Mouse (Mus musculus) gastrocnemius, adult 2 months (tissue): ENCODE results near the gene Nans. TPM values are rescaled to one million over a fixed set of nuclear protein-coding genes. Genes with fewer than 3 reads are reported as not detected.

ENCODE experiments used
- DNase-seq: peaks from one replicate; pipeline ENCODE4 v3.0.0; 2022
- H3K27ac ChIP-seq: fragments of 200-600 bp; 2 replicates; pipeline ENCODE4 v1.8.1; 2022; ENCODE audit warnings: mild to moderate bottlenecking
- H3K4me3 ChIP-seq: fragments of 200-600 bp; 2 replicates; pipeline ENCODE4 v1.8.1; 2022; ENCODE audit warnings: mild to moderate bottlenecking, moderate library complexity
- CTCF ChIP-seq: fragments of 200-600 bp; IDR thresholded peaks from 2 replicates; pipeline ENCODE4 v1.8.1; 2022; ENCODE audit warnings: antibody characterized with exemption, mild to moderate bottlenecking, moderate library complexity
- intact Hi-C: fragments of 180-260 bp; cut with DNase I; formaldehyde crosslinking; loops from one replicate; pipeline ENCODE4 v1.15.1; 2025
- long read RNA-seq, 2 experiments: library from polyadenylated mRNA; stranded (forward); transcript quantifications; one replicate each; pipeline ENCODE4 v2.0.0; 2021
- total RNA-seq, 2 experiments: library from RNA; stranded (reverse); gene quantifications; 2 replicates each; pipeline ENCODE4 v1.2.3; 2021

Nans gene
- total RNA-seq, result 10 to 100 TPM; 15.1 to 20.6 TPM
- long read RNA-seq, experiment 1, transcript Nans-201 (6 exons, 2,179 nt), result major isoform, 12 of 13 reads
- long read RNA-seq, experiment 1, partial matches to known transcripts, result 1 of 13 reads
- long read RNA-seq, experiment 1, other reads (novel, unspliced or antisense), result 0 of 13 reads
- long read RNA-seq, experiment 2, transcript Nans-201 (6 exons, 2,179 nt), result major isoform, 16 of 18 reads
- long read RNA-seq, experiment 2, partial matches to known transcripts, result 2 of 18 reads
- long read RNA-seq, experiment 2, other reads (novel, unspliced or antisense), result 0 of 18 reads

- peak; percentile 98 for DNase-seq
- peak within 1 kb of the TSS; percentile 95 for H3K4me3 ChIP-seq
- intact Hi-C loops, result no loop called here
- peak within 1 kb of the TSS; percentile 92 for H3K27ac ChIP-seq
- TF ChIP-seq CTCF, result no peak
Observed at GRCm38 (mm10) chr4:46489028-46489925, at the start of gene Nans. TSS of gene Nans (plus strand) at chr4:46489248.

GRCm38 (mm10) chr4:46442501-46442900 lies 46.5 kb upstream of the Nans start:
- intact Hi-C loops, result no loop called here
- Histone ChIP-seq H3K27ac (no peak overlapping the region), H3K4me3 (no peak overlapping the region)
- no peak for DNase-seq
- no peak for TF ChIP-seq CTCF

GRCm38 (mm10) chr4:46445237-46445945 lies 43.7 kb upstream of the Nans start:
- no peak for DNase-seq
- H3K27ac ChIP-seq, result no peak overlapping the region
- no peak for TF ChIP-seq CTCF
- no peak overlapping the region for H3K4me3 ChIP-seq
- intact Hi-C loops, result no loop called here

GRCm38 (mm10) chr4:46447461-46447860 lies 41.6 kb upstream of the Nans start:
- Histone ChIP-seq H3K4me3 (no peak overlapping the region), H3K27ac (no peak overlapping the region)
- DNase-seq, result no peak
- intact Hi-C loops, result no loop called here
- TF ChIP-seq CTCF, result no peak

GRCm38 (mm10) chr4:46448886-46449285 lies 40.2 kb upstream of the Nans start:
- no peak for DNase-seq
- intact Hi-C loops, result no loop called here
- Histone ChIP-seq H3K4me3 (no peak overlapping the region), H3K27ac (no peak overlapping the region; the same call in 1 of the 2 replicates)
- no peak for TF ChIP-seq CTCF

- Histone ChIP-seq H3K4me3 (peak overlapping the region; percentile 96), H3K27ac (peak overlapping the region; percentile 98)
- DNase-seq, result no peak
- intact Hi-C loops, result loop anchor here (2.0 kb wide), 1 partner anchor 59 kb away; no protein-coding TSS in a partner anchor
- TF ChIP-seq CTCF, result no peak
Observed at GRCm38 (mm10) chr4:46450020-46450518, 39.0 kb upstream of the Nans start.

- DNase-seq, result peak; percentile 96
- intact Hi-C loops, result loop anchor here (2.0 kb wide), 1 partner anchor 60 kb away; no protein-coding TSS in a partner anchor
- TF ChIP-seq CTCF, result peak; percentile 81
- Histone ChIP-seq H3K4me3 (peak within 1 kb of the TSS; percentile 96), H3K27ac (peak within 1 kb of the TSS; percentile 98)
Observed at GRCm38 (mm10) chr4:46450519-46451131, 38.4 kb upstream of the Nans start, which contains the start of gene Anp32b. TSS of gene Anp32b (plus strand) at chr4:46450902.

GRCm38 (mm10) chr4:46451240-46451757 lies 37.7 kb upstream of the Nans start:
- peak overlapping the region; percentile 96 for H3K4me3 ChIP-seq
- TF ChIP-seq CTCF, result no peak
- H3K27ac ChIP-seq, result peak overlapping the region; percentile 98
- intact Hi-C loops, result loop anchor here (2.0 kb wide), 1 partner anchor 60 kb away; no protein-coding TSS in a partner anchor
- DNase-seq, result peak; percentile 86

- H3K4me3 ChIP-seq, result peak overlapping the region; percentile 96
- intact Hi-C loops, result loop anchor here (2.0 kb wide), 2 partner anchors 35 to 61 kb away; no protein-coding TSS in a partner anchor
- H3K27ac ChIP-seq, result peak overlapping the region; percentile 98
- TF ChIP-seq CTCF, result no peak
- DNase-seq, result peak; percentile 89
Observed at GRCm38 (mm10) chr4:46451758-46452480, 37.1 kb upstream of the Nans start.

- Histone ChIP-seq H3K27ac (peak overlapping the region; percentile 98), H3K4me3 (peak overlapping the region; percentile 96)
- TF ChIP-seq CTCF, result no peak
- intact Hi-C loops, result loop anchor here (2.0 kb wide), 1 partner anchor 34 kb away; no protein-coding TSS in a partner anchor
- peak; percentile 63 for DNase-seq
Observed at GRCm38 (mm10) chr4:46452481-46452850, 36.6 kb upstream of the Nans start.
